Mouse (Mus musculus): ENCODE measurements around the gene Inpp5d.

The Inpp5d gene

DNA sequence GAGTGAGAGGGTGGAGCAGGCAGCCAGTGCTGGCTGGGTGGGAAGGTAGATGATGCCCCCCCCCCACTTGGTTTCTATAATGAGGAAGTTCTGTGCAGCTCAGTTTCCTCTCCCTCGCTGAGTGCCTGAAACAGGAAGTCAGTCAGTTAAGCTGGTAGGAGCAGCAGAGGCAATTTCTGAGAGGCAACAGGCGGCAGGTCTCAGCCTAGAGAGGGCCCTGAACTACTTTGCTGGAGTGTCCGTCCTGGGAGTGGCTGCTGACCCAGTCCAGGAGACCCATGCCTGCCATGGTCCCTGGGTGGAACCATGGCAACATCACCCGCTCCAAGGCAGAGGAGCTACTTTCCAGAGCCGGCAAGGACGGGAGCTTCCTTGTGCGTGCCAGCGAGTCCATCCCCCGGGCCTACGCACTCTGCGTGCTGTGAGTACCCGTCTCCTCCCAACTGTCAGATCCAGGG lies at the start of gene Inpp5d:
Inpp5d (plus strand) TSS at position 102 of the 458 bp plus-strand sequence.
- no peak for DNase-seq (ENCODE audit: low read depth, low spot score)

DNA sequence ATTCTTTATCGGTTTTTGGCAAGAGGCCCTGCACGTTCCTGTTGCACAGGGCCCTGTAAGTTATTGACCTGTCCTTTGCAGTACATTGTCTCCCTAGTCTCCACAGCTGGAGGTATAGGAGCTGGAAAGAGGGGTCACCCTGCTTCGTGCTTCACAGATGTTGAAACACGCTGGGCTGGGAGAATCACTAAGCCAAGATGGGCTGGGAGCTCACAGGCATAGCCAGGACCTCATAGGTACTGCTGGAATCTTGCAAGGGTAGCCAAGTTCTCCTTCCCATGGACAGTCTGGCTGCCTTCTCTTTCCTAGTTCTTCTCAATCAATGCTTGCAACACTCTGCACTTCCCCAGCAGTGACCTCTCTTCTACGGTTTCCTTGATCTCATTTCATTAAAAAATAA lies 46.9 kb upstream of the Inpp5d start:
- no peak for DNase-seq (ENCODE audit: low read depth, low spot score)

DNA sequence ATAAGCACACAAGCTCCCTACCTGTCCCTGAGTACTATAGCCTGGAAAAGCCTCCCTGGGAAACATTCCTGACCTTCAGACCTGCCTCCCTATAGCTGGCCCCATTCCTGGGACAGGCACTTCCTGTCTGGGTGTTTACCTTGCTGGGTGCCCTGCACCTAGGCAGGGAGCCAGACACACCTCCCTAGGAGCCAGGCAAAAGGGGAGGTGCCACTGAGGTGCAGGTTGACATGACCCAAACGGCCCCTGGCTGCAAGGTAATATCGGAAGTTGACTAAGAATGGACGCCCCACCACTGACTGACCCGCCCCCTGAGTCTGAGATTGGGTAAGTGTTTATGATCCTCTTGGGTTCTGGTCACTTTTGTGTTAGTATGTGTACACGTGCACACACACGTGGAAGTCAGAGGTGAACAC lies 46.3 kb upstream of the Inpp5d start, which contains the start of gene Ngef:
Ngef (minus strand) TSS at position 71 of the 416 bp plus-strand sequence.
- no peak for DNase-seq (ENCODE audit: low read depth, low spot score)

DNA sequence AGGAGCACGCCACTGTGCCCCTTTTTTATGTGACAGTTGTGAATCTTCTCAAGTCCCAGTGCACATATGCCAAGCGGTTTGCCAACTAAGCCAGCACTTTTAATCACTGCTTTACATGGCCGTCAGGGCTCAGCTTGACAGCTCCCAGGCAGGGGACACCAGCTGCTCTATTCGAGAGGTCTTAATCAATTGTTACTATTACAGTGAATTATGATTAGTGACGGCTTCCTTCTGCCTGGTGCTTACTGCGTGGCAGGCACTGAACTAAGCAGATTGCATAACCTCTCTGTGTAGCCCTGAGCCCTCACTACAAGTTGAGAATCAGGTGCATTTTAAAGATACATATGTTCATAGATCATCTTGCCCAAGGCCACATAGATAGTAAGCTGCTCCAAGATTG lies 45.8 kb upstream of the Inpp5d start:
- no peak for DNase-seq (ENCODE audit: low read depth, low spot score)

DNA sequence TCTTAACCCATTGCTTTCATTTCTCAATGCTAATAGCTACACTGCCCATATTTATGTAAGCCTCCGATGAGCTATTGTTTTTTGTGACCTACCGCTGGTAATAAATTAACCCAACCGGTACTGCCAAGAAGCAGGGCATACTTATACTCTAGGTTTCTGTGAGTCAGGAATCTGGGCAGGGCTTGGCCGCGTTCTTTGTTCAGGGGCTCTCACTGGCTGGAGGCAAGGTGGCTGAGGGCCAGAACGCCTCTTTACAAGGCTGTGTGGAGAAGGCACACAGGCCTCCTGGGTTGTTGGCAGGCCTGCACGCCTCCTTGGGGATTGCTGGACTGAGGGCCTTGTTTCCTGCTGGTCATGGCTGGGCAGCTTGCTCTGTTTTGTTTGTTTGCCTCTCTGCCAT lies 45.3 kb upstream of the Inpp5d start:
- DNase-seq (ENCODE audit: low read depth, low spot score) = no peak

- no peak for DNase-seq (ENCODE audit: low read depth, low spot score)
Observed at GRCm38 (mm10) chr1:87578965-87579364, 41.1 kb upstream of the Inpp5d start.

DNA sequence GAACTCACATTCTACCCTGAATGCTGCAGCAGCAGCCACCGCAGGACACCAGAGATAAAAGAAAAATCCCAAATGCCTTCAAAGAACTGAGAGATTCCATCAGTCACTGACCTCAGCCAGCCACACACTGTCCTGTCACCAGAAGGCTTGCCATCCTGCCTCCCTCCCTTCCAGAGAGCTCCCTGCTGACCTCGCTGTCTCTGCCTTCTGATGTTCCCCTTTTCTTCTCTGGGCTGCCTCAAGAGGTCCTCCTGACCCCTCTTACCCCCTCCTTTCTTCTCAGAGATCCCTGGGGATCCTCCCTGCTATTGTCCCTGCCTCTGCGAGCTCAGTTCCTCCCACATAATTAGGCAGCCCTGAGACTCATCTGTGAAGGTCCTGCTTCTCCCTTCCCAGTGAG lies 39.3 kb upstream of the Inpp5d start:
- DNase-seq (ENCODE audit: low read depth, low spot score) = no peak

DNA sequence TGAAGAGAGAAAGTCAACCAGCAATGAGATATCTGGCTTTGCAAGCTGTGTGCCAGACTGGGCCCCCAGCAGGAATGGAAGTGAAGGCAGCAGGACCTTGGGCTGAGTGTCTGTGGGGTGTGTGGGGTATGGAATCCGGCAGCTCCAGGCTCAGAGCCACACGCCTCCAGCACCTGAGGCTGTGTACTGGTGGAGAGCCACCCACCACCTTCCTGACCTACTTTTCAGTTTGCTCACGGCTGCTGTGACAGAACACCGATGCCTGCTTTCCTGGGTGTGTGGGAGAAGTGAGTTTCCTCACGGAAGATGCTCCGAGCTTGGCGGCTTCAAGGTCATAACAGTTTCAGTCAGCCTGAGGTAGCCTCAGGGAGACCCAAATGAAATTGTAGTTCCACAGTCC lies 30.9 kb upstream of the Inpp5d start:
- no peak for DNase-seq (ENCODE audit: low read depth, low spot score)

GRCm38 (mm10) chr1:87589980-87590379 lies 30.1 kb upstream of the Inpp5d start:
- DNase-seq (ENCODE audit: low read depth, low spot score) = peak; percentile 12

DNA sequence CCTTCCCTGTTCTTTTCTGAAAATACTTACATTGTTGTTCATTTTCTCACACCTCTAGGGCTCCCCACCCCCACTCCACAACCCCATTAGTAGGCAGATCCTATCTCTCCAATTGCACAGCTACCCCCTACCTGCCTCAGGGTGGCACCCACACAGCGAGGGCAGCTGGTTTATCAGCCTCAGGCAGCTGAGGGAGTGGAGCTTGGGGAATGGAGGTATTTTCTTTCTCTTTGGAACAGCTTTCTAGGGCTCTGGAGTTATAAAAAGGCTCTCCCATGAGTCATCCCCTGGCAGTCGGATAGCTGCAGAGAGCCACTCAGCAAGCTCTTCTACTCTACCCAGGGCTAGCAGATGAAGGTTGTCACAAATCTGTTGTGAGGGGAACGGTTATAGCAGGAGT lies 25.9 kb upstream of the Inpp5d start:
- peak; percentile 55 for DNase-seq (ENCODE audit: low read depth, low spot score)

GRCm38 (mm10) chr1:87594671-87595070 lies 25.4 kb upstream of the Inpp5d start:
- DNase-seq (ENCODE audit: low read depth, low spot score) = no peak

DNA sequence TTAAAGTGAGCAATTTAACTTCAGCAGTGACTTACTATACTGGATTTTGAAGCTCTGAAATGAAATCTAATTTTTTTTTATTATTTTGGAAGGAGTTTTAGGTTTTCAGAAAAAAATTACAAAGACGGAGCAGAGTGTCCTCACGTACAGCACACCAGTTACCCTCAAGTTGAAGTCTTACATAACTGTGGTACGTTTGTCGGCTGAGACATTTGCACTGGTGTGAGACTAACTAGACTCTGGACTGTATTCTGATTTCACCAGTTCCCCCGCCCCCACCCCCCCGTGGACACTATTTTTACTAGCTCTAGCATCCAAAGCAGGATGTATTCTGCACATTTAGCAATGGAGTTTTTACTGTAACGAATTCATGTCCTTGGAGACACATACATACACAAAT lies 19.6 kb upstream of the Inpp5d start:
- DNase-seq (ENCODE audit: low read depth, low spot score) = no peak

- DNase-seq (ENCODE audit: low read depth, low spot score) = no peak
Observed at GRCm38 (mm10) chr1:87601801-87602200, 18.3 kb upstream of the Inpp5d start.

DNA sequence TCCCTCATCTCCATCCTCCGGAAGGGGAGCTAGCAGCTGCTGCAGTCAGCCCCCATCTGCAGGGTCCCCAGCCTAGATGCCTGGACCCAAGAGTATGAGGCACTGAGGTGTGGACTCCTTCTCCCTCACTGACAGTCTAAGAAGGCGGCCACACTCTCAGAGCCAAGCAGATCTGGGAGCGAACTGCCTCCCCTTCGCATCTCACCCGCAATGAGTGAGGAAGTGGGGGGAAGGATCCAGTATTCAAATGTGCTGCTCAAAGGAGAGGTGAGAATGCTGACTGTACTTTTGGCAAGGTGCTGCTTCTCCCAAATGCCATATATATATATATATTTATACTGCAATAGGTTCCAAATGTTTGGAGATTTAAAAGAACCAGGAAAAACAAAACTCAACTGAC lies 16.7 kb upstream of the Inpp5d start:
- DNase-seq (ENCODE audit: low read depth, low spot score) = no peak

GRCm38 (mm10) chr1:87605296-87605695 lies 14.8 kb upstream of the Inpp5d start:
- no peak for DNase-seq (ENCODE audit: low read depth, low spot score)

DNA sequence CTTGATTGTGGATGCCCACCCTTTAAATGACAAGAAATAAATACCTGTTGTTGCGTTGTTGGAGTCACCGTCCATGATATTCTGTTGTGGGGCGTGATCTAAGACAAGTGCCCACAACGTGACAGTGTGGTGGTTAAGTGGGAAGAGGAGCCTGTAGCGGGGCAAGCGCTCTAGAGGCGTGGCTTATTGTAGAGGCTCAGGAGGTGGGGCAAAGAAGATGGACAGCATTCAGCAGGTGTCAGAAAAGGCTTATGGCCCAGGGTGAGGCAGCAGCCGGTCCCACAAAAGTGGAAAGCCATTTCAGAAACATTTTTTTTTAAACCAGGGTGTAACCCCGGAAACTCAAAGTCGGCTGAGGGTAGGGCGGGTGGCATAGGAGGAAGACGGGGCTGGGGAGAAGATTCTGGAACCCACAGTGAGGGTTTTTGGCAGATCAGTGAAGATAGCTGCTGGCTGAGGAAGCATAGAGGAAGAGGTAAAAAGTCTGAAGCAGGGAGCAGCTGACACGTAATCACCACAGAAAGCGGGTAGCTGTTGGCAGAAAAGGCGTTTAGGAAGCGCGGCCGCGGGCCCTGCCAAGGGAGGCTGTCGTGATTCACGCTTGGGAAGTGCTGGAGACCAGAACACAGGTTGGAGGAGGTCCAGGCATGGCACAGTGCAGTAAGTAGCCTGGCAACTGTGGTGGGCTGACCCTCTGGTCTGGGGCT lies 12.6 kb upstream of the Inpp5d start:
- DNase-seq (ENCODE audit: low read depth, low spot score) = no peak

DNA sequence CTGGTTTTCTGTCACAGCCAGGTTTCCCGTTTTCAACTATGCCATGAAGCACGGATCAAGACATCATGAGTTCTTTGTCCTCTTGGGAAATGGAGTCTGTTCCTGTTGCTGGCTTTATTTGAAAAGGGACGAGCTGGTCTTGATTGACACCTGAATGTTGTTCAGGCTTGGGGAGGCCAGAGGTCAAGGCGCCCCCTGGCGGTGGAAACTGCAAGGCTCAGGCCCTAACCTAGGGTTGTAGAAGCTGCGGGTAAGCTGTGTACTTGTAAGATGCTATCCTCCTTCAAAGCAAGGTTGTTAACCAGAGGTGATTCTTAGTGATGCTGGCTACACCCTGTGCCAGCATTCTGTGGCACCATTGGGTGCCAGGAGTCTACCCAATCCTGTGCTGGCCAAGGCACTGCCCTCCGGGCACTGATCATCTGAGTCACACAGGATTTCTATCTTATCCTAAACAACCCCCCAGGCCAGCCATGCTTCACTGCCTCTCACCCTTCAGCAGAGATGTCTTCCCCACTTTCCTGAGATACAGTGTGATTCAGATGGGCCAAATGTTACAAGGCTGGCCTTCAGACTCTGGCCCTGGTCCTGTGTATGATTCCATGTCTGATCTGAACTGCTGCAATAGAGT lies 11.6 kb upstream of the Inpp5d start:
- DNase-seq (ENCODE audit: low read depth, low spot score) = peak; percentile 58

GRCm38 (mm10) chr1:87614576-87615295 lies 5.4 kb upstream of the Inpp5d start:
- DNase-seq (ENCODE audit: low read depth, low spot score) = no peak

- no peak for DNase-seq (ENCODE audit: low read depth, low spot score)
Observed at GRCm38 (mm10) chr1:87620693-87621092, 581 bp downstream of the Inpp5d start.

GRCm38 (mm10) chr1:87621146-87621857 lies 1.2 kb downstream of the Inpp5d start:
- peak; percentile 51 for DNase-seq (ENCODE audit: low read depth, low spot score)

DNA sequence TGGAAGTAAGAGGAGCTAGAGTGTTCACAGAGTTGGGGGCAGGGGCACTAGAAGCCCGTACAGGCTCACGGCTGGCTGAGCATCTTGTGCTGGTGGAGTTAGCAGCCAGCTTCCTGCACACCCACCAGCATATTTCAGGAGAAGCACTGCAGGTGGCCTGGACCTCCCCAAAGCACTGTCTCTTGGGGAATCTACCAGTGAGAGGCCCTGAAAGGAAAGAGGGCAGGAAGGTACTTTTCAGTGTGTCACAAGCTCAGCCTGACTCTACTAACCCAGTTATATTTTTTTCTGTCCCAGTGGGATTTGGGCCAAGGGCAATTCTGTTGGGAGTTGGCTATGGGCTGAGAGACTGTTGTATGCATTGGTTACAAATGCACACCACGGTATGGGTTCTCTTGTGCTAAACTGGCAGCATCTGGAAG lies 1.8 kb downstream of the Inpp5d start:
- DNase-seq (ENCODE audit: low read depth, low spot score) = peak; percentile 46
